Mouse (Mus musculus) MEL (cell line): ENCODE data around the gene Orm3.

Experiments used
- CTCF ChIP-seq, 3 experiments: IDR thresholded peaks in 2 of 3; conservative IDR thresholded peaks in 1 of 3; 2 replicates each; pipeline ENCODE4 v1.5.1; 2011 to 2012; ENCODE audit warnings: low read length in 3 of 3, low read depth in 2 of 3, mild to moderate bottlenecking in 2 of 3, improper control_type of control experiment in 1 of 3, inconsistent platforms in 1 of 3, mixed read lengths in 1 of 3, moderate library complexity in 1 of 3; ENCODE audit not compliant: control insufficient read depth in 1 of 3, insufficient read depth in 1 of 3, poor library complexity in 1 of 3, severe bottlenecking in 1 of 3
- POLR2AphosphoS2 ChIP-seq: IDR thresholded peaks from 2 replicates; pipeline ENCODE4 v1.6.1; 2011; ENCODE audit warnings: low read length, improper control_type of control experiment
- ZC3H11A ChIP-seq: IDR thresholded peaks from 2 replicates; pipeline ENCODE4 v1.6.1; 2012; ENCODE audit warnings: low read depth, mild to moderate bottlenecking, inconsistent platforms, low read length, improper control_type of control experiment

DNA sequence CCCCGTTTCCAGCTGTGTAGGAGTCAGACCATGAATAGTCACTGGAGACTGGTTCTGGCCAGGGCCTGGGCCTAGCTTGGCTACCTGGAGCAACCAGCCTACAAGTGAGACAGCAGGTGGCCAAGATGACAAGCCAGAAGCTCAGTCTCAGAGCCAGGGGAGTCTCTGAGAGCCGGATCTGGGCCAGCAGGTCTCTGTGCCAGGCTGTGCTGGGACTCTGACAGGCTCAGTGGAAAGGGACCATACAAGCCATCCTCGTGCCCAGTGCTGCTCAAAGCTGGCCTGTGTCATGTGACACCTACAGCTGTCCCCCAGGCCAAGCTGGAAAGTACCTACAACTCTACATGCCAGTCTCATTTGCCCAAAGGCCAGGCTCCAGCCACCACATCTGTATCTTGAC is 47.6 kb upstream of the Orm3 start:
- TF ChIP-seq POLR2AphosphoS2 (no peak), CTCF (IDR thresholded peaks at IDR 0.05 in 2 of 3, conservative IDR thresholded peaks at IDR 0.05 in 1 of 3; ENCODE audit: control insufficient read depth in 1 of 3, insufficient read depth in 1 of 3, low read depth in 2 of 3, low read length in 3 of 3, poor library complexity in 1 of 3, severe bottlenecking in 1 of 3) (no peak), ZC3H11A (no peak)
